Mouse (Mus musculus) olfactory bulb, adult 2 months (tissue): ENCODE data around the gene Shroom2. TPM values are rescaled to one million over a fixed set of nuclear protein-coding genes. Genes with fewer than 3 reads are reported as not detected.

Experiments
- H3K27ac ChIP-seq: fragments of 200-500 bp; 2 replicates; pipeline ENCODE4 v1.5.1; 2012; ENCODE audit warnings: low read depth, low read length; ENCODE audit not compliant: insufficient read depth
- H3K4me1 ChIP-seq: fragments of 200-500 bp; 2 replicates; pipeline ENCODE4 v1.6.1; 2012; ENCODE audit warnings: low read length; ENCODE audit not compliant: control insufficient read depth, insufficient read depth
- H3K4me3 ChIP-seq: fragments of 200-500 bp; 2 replicates; pipeline ENCODE4 v1.5.1; 2012; ENCODE audit warnings: mild to moderate bottlenecking, low read depth, low read length, moderate library complexity; ENCODE audit not compliant: insufficient read depth
- CTCF ChIP-seq: fragments of 200-500 bp; IDR thresholded peaks from 2 replicates; pipeline ENCODE4 v1.5.1; 2012; ENCODE audit warnings: low read depth, mild to moderate bottlenecking, low read length, moderate library complexity; ENCODE audit not compliant: insufficient read depth
- POLR2A ChIP-seq: fragments of 200-500 bp; IDR thresholded peaks from 2 replicates; pipeline ENCODE4 v1.6.1; 2012; ENCODE audit warnings: mild to moderate bottlenecking, low read depth, low read length, moderate library complexity; ENCODE audit not compliant: insufficient read depth
- WGBS: fragments of 180-500 bp; shearing (Covaris S2); methylation state at CpG from one replicate; pipeline ENCODE4 v1.1.7; 2018; 5-methylcytosine and 5-hydroxymethylcytosine counted together
- polyA plus RNA-seq: library from polyadenylated mRNA; stranded (reverse); fragments of >200 nt; gene quantifications from 2 replicates; pipeline ENCODE4 v1.2.4, GENCODE M21; 2012; ENCODE audit warnings: low replicate concordance; ENCODE audit not compliant: missing spikeins, insufficient read depth, insufficient read length

Gene Shroom2
- polyA plus RNA-seq, 1 experiment: not detected

DNA sequence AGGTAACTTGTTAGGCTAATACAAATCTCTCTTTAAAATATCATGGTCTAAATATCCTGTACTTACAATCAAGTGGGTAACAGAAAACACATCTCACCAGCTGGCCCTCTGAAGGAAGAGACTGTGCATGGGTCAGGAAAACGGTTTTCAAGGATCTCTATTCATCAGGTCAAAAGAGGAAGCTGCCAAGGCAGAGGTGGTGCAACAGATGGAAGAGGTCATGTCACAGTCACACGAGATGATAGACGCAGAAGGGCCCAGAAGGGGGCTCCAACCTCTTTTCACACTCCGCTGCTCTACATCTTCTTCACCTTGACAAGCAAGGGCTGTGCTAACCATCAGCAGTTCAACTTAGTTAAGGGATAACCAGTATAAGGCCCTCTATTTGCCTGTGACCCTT lies 60.9 kb downstream of the Shroom2 start:
- Histone ChIP-seq H3K4me1 (no peaks in the 10 kb centered on the region), H3K4me3 (no peak overlapping the region), H3K27ac (no peak overlapping the region)
- TF ChIP-seq POLR2A: no peak
- no peak for TF ChIP-seq CTCF
- 79% methylated on average over 4 of the region's 4 CpGs for WGBS

DNA sequence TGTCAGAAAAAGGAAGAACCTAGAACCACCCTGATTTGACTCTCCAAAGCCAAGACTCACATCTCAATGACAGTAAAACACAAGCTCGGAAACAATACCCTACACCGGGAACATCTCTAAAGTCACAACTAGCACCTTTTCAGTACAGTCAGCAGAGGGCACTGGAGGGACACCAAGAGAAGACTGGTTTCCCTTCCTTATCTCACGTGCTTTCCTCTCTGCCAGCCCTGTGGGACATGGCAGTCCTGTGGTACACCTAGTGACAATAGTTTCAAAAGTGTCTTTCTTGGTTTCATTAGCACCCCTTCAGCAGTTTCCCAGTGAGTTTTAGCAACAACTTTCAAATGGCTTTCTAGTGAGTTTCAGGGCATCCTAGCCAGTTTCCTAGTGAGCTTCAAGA lies 63.9 kb downstream of the Shroom2 start:
- Histone ChIP-seq H3K4me3 (no peak overlapping the region), H3K27ac (no peak overlapping the region), H3K4me1 (no peaks in the 10 kb centered on the region)
- TF ChIP-seq POLR2A (no peak), CTCF (no peak)
- 17% methylated on average over 3 of the region's 3 CpGs for WGBS

DNA sequence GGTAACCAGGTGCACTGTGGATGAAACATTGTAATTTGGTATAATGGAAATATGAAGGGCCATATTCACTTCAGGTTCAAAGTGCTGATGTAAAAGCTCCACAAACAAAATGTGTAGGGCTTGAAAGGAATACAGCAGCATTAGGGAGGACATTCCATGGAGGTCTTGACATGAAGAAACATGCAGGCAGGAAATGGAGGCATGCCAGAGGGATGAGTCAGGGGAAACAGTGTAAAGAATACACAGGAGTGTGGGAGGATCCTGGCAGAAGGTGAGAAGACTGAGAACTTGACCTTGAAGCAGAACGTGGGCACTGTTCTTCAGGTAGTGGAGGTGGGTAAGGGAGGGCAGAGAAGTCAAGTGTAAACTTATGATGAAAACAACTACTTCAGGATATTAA lies 65.6 kb downstream of the Shroom2 start:
- no peaks in the 10 kb centered on the region for H3K4me1 ChIP-seq
- WGBS: 72% methylated on average over 1 of the region's 1 CpGs
- H3K4me3 ChIP-seq: no peak overlapping the region
- TF ChIP-seq POLR2A (no peak), CTCF (no peak)
- H3K27ac ChIP-seq: no peak overlapping the region

DNA sequence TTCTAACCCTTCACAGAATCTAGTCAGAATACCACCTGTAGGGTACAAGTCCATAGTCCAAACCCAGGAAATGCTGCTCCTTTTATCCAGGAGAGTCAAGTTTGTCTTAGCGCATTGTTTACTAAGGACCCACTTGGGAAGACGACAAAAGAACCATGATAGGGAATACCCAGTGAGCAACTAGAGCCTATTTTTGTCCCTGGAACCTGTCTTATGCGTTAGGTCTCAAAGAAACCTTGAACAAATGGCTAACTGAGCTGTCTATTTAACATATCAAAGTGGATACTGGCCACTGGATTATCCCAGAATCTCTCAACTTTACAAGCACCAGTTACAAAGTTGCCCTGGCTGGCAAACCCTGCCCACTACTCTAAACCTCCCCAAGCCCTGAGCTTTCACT lies 67.6 kb downstream of the Shroom2 start:
- no peak overlapping the region for H3K27ac ChIP-seq
- TF ChIP-seq CTCF (no peak), POLR2A (no peak)
- H3K4me3 ChIP-seq: no peak overlapping the region
- WGBS: 80% methylated on average over 3 of the region's 3 CpGs
- no peaks in the 10 kb centered on the region for H3K4me1 ChIP-seq

DNA sequence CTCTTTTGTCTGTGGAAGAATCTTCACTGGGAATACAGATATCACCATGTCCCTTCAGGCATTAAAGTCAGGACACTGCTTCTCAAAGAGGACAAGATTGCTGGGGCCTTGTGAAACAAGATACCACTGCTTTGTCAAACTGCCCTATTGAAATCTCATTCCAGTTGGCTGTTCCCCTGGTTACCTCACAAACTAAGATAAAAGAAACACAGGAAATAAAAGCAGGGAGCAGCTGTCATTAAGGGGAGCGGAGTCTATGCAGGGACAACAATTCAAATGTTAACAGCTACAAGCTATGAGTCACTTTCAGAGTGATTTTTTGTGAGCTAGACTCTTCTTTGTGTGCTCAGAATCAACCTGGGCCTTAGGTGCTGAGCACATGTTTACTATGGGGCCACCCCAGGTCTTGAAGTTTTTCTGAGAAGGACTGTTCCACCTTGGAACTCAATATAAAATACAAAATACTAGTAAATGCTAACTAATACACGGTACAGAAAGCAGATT lies 78.4 kb downstream of the Shroom2 start:
- WGBS: 59% methylated on average over 2 of the region's 2 CpGs

DNA sequence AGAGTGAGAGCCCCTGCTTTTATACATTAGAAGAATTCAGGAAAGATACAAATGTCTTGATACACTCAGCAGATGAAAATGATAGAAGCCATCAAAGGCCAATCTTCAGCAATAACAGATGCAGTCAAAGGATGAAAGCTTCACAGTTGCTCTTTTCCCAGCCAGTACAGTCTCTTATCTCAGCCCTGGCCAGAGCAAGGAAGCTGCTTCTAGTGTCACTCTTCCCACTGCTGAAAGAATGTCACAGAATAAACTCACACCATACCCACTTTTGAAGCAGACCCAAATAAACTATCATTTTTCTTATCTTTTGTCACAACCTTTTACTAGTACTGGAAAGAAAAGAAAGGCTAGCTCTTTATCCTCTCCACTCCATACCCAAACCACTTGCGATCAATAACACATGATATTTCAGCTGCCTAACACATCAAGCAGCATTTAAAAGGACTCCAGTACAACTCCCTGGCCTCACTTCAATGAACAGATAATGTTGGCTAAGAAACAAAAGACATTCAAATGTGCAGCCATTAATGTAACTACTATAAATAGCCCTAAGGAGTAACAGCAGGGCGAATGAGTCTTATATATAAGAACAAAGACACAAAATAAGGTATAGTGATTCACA lies 90.0 kb downstream of the Shroom2 start:
- H3K4me3 ChIP-seq: no peak overlapping the region
- WGBS: 48% methylated on average over 2 of the region's 2 CpGs
- H3K4me1 ChIP-seq: no peaks in the 10 kb centered on the region

More for the DNA sequence above, 78.4 kb downstream of the Shroom2 start:
- TF ChIP-seq POLR2A: no peak
- TF ChIP-seq CTCF: no peak
- H3K4me1 ChIP-seq: no peaks in the 10 kb centered on the region
- no peak overlapping the region for H3K27ac ChIP-seq
- no peak overlapping the region for H3K4me3 ChIP-seq

DNA sequence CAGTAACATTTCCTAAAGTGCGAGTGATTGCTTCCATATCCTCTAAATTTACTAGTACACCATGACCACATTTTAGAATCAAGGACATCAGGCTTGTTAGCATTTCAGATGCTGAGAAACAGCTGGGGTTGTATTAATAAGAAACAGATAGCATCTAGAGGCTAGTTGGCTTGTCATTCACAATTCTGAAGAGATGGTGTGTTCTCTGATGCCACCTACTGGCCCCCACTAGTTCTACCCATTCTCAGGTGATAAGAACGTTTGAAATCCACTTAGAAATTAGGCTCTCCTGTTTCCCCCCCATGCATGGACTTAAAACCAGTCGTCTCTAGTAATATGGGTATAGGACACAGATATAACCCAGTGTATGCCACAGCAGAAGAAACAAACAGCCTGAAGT lies 92.9 kb downstream of the Shroom2 start:
- 49% methylated on average over 3 of the region's 3 CpGs for WGBS
- TF ChIP-seq POLR2A (no peak), CTCF (no peak)
- Histone ChIP-seq H3K27ac (no peak overlapping the region), H3K4me1 (no peaks in the 10 kb centered on the region), H3K4me3 (no peak overlapping the region)

More for the DNA sequence above, 90.0 kb downstream of the Shroom2 start:
- TF ChIP-seq POLR2A (no peak), CTCF (no peak)
- H3K27ac ChIP-seq: no peak overlapping the region

DNA sequence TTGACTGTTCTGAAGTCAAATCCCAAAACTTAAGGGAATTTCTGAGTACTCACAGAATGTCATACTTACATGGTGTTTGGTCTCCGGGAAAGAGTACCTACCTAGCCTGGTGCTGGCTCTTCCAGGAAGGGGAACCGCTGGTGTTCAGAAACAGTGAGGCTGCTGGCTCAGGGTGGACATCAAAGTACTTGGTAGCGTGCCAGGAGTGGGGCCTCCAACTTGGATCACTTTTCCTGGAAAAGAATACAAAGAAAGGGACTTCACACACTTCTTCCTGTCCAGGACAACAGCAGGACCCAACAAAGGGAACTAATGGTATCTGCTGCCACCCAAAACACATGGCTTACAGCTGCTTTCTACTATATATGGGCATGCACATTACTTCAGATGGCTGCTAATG lies 95.8 kb downstream of the Shroom2 start:
- TF ChIP-seq CTCF: no peak
- no peak for TF ChIP-seq POLR2A
- Histone ChIP-seq H3K4me1 (no peaks in the 10 kb centered on the region), H3K27ac (no peak overlapping the region), H3K4me3 (no peak overlapping the region)
- WGBS: 75% methylated on average over 3 of the region's 3 CpGs

DNA sequence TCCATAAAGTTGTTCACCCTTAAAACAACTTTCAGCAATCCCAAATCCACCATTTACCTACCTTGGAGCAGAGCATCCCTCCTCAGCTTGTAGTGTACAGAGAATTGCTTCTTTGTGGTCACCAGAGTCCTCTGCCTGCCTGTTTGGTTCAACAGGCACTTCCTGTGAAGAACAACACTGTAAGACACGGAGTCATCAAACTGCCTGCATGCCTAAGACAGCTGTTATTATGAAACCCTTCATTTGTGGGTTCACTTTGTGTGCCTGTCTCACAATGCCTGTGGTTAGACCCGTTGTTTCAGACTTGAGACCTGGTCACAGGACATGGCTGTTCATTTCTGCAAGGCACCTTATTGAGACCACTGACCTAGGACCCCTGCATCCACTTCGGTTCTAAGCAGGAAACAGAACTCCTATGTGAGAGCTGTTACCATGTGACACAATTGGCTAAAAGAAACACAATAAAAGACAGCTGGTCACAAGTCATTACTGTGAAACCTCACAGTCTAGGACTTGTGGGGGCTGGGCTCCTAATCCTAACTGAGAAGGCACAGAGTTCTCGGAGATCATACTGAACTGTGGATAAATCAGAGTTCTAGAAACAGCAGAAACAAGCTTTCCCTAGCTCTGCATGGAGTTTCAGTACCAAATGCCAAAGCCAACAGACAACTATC lies 111.8 kb downstream of the Shroom2 start:
- no peaks in the 10 kb centered on the region for H3K4me1 ChIP-seq
- 38% methylated on average over 4 of the region's 4 CpGs for WGBS
- H3K27ac ChIP-seq: peak overlapping the region; percentile 20; the same call in 1 of the 2 replicates
- no peak overlapping the region for H3K4me3 ChIP-seq
- TF ChIP-seq POLR2A (no peak), CTCF (no peak)

DNA sequence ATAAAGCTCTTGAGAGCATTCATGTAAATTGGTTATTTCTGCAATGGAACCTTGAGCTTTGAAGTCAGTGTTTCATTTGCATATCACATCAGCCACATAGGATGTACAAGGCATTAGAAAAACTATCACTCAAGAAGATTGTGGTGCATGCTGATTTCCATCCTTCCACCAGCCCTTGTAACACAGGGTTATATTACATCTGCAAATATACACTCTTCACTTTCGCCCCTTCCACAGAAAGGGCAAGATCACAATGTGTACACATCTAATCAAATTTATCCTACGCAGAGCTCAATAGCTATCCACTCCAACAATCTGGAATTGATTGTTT lies 112.7 kb downstream of the Shroom2 start:
- 72% methylated on average over 2 of the region's 2 CpGs for WGBS
- Histone ChIP-seq H3K4me3 (no peak overlapping the region), H3K27ac (peak overlapping the region; percentile 69), H3K4me1 (no peaks in the 10 kb centered on the region)
- TF ChIP-seq POLR2A (no peak), CTCF (no peak)
